Mouse (Mus musculus) left cerebral cortex, postnatal 36 days (tissue): ENCODE data around the gene Hagh. TPM values are rescaled to one million over a fixed set of nuclear protein-coding genes. Genes with fewer than 3 reads are reported as not detected.

Source experiments
- DNase-seq, 2 experiments: peaks; one replicate each; pipeline ENCODE4 v3.0.0; 2021 to 2022; ENCODE audit warnings: low spot score in 2 of 2, mixed read lengths in 1 of 2
- intact Hi-C: fragments of 180-260 bp; cut with DNase I; formaldehyde crosslinking; loops from one replicate; pipeline ENCODE4 v1.15.1; 2025
- total RNA-seq, 2 experiments: library from RNA; stranded (reverse); gene quantifications; 2 replicates each; pipeline ENCODE4 v1.2.3; 2021

The Hagh gene
- total RNA-seq, 2 experiments from 2014 or later, result 134 to 153 TPM

- DNase-seq, result no peak
- intact Hi-C loops, result no loop called here
Measured at GRCm38 (mm10) chr17:24896993-24897269, 57.0 kb downstream of the Hagh start.

- DNase-seq, result peak in 1 of 2 experiments; percentile 15
- intact Hi-C loops, result no loop called here
Measured at GRCm38 (mm10) chr17:24897600-24897999, 57.7 kb downstream of the Hagh start.

GRCm38 (mm10) chr17:24898041-24898854, 58.3 kb downstream of the Hagh start:
- no peak for DNase-seq
- intact Hi-C loops, result no loop called here

DNA sequence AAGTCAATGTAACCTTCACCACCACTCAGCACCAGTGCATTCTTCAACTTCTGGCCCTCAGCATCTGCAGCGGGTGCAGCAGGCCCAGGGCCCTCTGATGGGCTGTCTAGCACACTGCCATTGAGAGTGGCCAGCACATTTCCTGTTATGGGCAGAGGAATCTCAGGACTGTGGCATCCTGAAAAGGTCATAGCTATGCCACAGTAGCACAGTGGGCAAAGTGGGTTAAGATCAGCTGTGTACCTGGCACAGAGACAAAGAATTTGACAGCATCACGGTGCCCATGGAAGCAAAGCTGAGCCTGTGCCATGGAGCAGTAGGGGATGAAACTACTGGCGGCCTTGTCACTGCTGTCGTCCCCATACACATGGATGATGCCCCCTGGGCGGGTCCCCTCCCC, 59.2 kb downstream of the Hagh start:
- intact Hi-C loops, result no loop called here

GRCm38 (mm10) chr17:24900014-24900413, 60.1 kb downstream of the Hagh start:
- intact Hi-C loops, result no loop called here
- no peak for DNase-seq

More for the DNA sequence above, 59.2 kb downstream of the Hagh start:
- DNase-seq, result no peak

DNA sequence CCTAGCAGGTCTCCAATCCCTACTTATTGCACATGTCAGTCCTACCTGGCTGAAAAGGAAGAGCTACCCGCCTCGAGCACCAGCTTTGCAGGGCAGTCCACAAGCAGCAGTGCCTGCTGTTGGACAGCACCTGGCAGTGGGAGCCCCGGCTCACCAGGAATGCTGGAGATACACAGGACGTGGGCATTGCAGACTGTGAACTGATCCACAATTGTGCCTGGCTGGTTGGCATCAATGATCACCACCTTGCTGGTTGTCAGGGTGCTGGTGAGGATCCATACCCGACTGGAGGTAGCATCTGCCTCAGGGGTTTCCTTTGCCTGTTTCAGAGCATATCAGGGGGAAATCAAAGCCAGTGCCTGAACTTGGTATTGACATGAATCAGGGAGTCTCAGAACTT, 62.2 kb downstream of the Hagh start:
- no peak for DNase-seq
- intact Hi-C loops, result no loop called here

DNA sequence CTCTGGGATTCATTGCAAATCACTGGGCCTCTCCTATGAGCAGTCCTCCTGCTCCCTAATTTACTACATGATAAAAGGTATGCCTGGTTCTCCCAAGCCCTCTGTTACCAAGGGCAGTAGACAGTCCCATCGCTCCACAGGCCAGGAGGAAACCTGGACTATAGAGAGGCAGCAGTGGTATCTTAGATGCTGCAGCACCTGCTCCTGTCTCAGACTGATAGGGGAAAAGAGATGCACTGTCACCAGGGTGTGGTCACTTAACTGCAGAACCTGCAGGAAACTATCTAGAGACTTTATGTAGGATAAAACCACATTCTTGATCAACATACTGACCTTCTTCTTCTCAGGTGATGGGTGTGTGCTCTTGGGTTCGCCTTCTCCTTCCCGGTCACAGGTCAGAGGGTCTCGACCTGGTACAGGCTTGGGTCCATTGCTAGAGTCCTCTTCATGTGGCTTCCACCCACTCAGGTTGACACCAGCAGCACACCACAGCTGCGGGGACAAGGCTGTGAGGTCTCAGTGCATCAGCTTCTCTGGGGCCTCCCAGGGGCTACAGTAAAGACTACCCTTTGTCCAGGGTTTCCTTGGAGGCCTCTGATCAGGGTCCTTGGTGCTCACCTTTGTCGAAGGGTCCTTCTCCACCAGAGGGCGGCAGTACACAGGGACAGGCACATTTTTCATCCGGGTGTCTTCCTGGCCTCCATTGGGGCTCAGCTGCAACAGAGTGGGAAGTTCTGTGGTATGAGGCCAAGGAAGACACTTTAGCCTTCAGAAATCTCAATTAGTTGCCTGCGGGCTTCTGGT, 62.9 kb downstream of the Hagh start:
- intact Hi-C loops, result no loop called here
- peak in 1 of 2 experiments; percentile 15 for DNase-seq

DNA sequence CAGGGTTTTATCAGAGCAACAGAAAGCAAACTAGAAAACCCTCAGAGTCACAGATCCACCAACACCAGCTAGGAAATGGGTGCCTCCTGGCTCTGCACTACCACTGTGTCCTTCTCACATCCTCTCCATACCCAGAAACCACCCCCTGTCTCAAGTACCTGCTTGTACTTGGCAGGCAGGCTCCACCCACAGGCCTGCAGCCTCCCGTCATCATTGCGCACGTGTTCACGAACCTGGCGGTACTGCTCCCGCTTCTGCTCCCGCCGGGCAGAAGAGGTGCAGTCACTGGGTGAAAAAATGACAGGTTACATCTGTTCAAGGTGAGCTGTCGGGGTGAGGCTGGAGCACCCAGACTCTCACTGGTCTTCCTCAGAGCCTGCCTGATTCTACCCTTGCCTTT, 63.8 kb downstream of the Hagh start:
- intact Hi-C loops, result no loop called here
- DNase-seq, result peak in 1 of 2 experiments; percentile 22

DNA sequence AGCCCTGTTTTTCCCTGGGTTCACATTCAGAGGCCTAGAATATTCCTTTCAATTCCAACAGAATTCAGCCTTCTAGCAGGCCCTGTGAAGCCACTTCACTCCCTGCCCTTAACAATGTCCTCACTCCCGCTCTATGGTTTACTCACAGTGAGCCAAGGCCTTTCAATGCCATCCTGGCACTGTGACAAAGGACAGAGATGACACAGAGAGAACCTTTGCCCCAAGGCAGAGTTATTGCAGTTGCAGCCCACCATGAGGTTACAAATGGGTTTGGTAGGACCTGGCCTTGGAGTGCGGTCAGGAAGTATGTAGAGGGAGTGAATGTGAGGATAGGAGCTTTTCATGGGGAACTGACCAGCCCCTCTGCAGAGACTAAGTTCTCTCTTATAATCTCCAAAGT, 67.6 kb downstream of the Hagh start:
- intact Hi-C loops, result no loop called here
- DNase-seq, result no peak

DNA sequence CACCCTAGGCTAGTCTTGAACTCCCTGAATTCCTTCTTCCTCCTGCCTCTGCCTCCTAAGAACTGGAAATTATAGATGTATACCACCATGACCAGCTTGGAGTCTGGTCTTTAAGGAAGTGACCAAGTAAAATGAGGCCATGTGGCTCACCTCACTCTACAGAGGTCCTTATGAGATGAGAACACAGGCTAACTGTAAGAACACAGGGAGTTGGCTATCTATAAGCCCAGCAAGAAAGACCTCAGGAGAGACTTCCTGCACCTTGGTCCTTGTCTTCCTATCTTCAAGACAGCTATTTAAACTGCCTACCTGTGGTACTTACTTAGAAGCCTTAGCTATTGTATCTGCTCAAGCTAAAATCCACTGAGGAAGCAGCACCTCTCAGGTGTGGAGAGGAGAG, 74.0 kb downstream of the Hagh start:
- intact Hi-C loops, result no loop called here
- DNase-seq, result no peak

Other genes starting within 250 kb of the Hagh start
- gene Tsc2, start 207.5 kb upstream of the Hagh start, total RNA-seq, result 100 to 1,000 TPM; 116 to 157 TPM
- gene Nthl1, start 207.5 kb upstream of the Hagh start, total RNA-seq, result 1 to 10 TPM; 4.2 to 6.6 TPM
- 10 to 100 TPM; 51.0 to 51.2 TPM for gene Slc9a3r2, start 189.8 kb upstream of the Hagh start, total RNA-seq
- gene Npw, start 181.7 kb upstream of the Hagh start, total RNA-seq, result 1 to 10 TPM; 1.1 to 1.3 TPM
- gene Zfp598, start 170.5 kb upstream of the Hagh start, total RNA-seq, result 10 to 100 TPM; 30.5 to 45.1 TPM
- 100 to 1,000 TPM; 179 to 200 TPM for gene Syngr3, start 150.2 kb upstream of the Hagh start, total RNA-seq
- gene Gfer, start 144.0 kb upstream of the Hagh start, total RNA-seq, result 10 to 100 TPM; 18.2 TPM
- 1 to 10 TPM; 2.1 to 2.9 TPM for gene Noxo1, start 143.9 kb upstream of the Hagh start, total RNA-seq
- 10 to 100 TPM; 26.9 to 29.6 TPM for gene Tbl3, start 132.5 kb upstream of the Hagh start, total RNA-seq
- gene Rnf151, start 122.1 kb upstream of the Hagh start, total RNA-seq, result not detected
- gene Rps2, start 122.0 kb upstream of the Hagh start, total RNA-seq, result 100 to 1,000 TPM; 291 to 312 TPM
- 100 to 1,000 TPM; 193 to 210 TPM for gene Ndufb10, start 115.7 kb upstream of the Hagh start, total RNA-seq
- under 1 TPM; 0.39 to 0.57 TPM for gene Rpl3l, start 112.3 kb upstream of the Hagh start, total RNA-seq
- 10 to 100 TPM; 36.4 to 46.7 TPM for gene Msrb1, start 103.5 kb upstream of the Hagh start, total RNA-seq
- under 1 TPM; 0.36 to 0.44 TPM for gene Hs3st6, start 87.2 kb upstream of the Hagh start, total RNA-seq
- not detected for gene Meiob, start 35.9 kb upstream of the Hagh start, total RNA-seq
- gene Fahd1, start 10.2 kb downstream of the Hagh start, total RNA-seq, result 10 to 100 TPM; 18.0 to 20.5 TPM
- not detected for gene Igfals, start 25.9 kb downstream of the Hagh start, total RNA-seq
- 10 to 100 TPM; 31.4 to 34.8 TPM for gene Nubp2, start 46.2 kb downstream of the Hagh start, total RNA-seq
- 10 to 100 TPM; 56.4 to 63.7 TPM for gene Spsb3, start 46.5 kb downstream of the Hagh start, total RNA-seq
- gene Eme2, start 54.9 kb downstream of the Hagh start, total RNA-seq, result 10 to 100 TPM; 47.4 to 60.0 TPM
- gene Mrps34, start 55.0 kb downstream of the Hagh start, total RNA-seq, result 10 to 100 TPM; 61.8 to 74.6 TPM
- 10 to 100 TPM; 41.4 to 54.3 TPM for gene Nme3, start 56.4 kb downstream of the Hagh start, total RNA-seq
- 100 to 1,000 TPM; 363 to 396 TPM for gene Mapk8ip3, start 96.8 kb downstream of the Hagh start, total RNA-seq
- gene Jpt2, start 120.5 kb downstream of the Hagh start, total RNA-seq, result 1 to 10 TPM; 4.8 to 5.7 TPM
- gene Cramp1l, start 175.6 kb downstream of the Hagh start, total RNA-seq, result 10 to 100 TPM; 28.6 to 29.0 TPM
- gene Ift140, start 175.9 kb downstream of the Hagh start, total RNA-seq, result 10 to 100 TPM; 18.6 to 25.5 TPM
- 10 to 100 TPM in 1 of 2 experiments, 1 to 10 TPM in 1; 9.1 to 10.3 TPM for gene Tmem204, start 243.4 kb downstream of the Hagh start, total RNA-seq